ENCODE assay signal across 29 mouse cellular contexts in the genomic region with DNA sequence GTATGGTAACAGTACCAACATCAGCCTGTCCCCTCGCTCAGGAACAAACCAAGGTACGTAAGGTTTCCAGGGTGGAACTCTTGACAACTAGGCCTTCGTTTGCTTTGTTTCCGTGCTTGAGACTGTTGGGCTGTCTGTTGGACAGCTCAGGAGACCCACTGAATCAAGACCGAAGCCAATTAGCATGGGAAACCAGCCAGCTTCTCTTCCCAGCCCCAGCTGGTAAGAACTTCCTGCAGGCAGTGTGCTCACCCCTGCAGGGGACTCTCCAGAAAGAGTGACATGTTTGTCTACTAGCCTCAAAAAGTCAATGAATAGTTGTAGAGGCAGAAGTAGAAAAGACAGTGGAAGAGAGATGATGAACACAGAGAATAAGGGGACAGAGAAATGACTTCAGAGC. TPM values are rescaled to one million over a fixed set of nuclear protein-coding genes. Genes with fewer than 3 reads are reported as not detected.
DNase-seq lines count a peak whose midpoint lies in the region; ATAC-seq lines count a peak whose summit lies in the region.
"Had no signal": no experiment of that assay in that cellular context is flagged by ENCODE, and none has a peak within 500 bp of the region (broad histone marks: within the 10 kb centered on the region; RNA-seq: fewer than 3 reads in every experiment).

No protein-coding gene starts in this region.

- no peaks in the 10 kb centered on the region for H3K4me1 ChIP-seq in forebrain, embryonic 14.5 days (ENCODE audit: control insufficient read depth, insufficient read depth, low read length)
- no peaks in the 10 kb centered on the region for H3K4me1 ChIP-seq in forebrain, embryonic 13.5 days
- H3K4me1 ChIP-seq in kidney, embryonic 15.5 days: no peaks in the 10 kb centered on the region
- no peaks in the 10 kb centered on the region for H3K4me1 ChIP-seq in midbrain, embryonic 14.5 days (ENCODE audit: control insufficient read depth, insufficient read depth, low read length)
- no peaks in the 10 kb centered on the region for H3K4me1 ChIP-seq in midbrain, embryonic 11.5 days (ENCODE audit: control insufficient read depth, insufficient read depth, low read length)
- H3K4me1 ChIP-seq: heart, embryonic 12.5 days; limb, embryonic 13.5 days; midbrain, embryonic 12.5 days had no signal

- H3K36me3 ChIP-seq in forebrain, embryonic 14.5 days (ENCODE audit: control insufficient read depth, insufficient read depth, low read length): no peaks in the 10 kb centered on the region
- H3K36me3 ChIP-seq in forebrain, embryonic 13.5 days (ENCODE audit: poor library complexity, severe bottlenecking): no peaks in the 10 kb centered on the region
- no peaks in the 10 kb centered on the region for H3K36me3 ChIP-seq in kidney, embryonic 15.5 days
- H3K36me3 ChIP-seq in midbrain, embryonic 14.5 days (ENCODE audit: control insufficient read depth, insufficient read depth, low read length): no peaks in the 10 kb centered on the region
- no peaks in the 10 kb centered on the region for H3K36me3 ChIP-seq in midbrain, embryonic 11.5 days (ENCODE audit: control insufficient read depth, insufficient read depth, low read length)
- H3K36me3 ChIP-seq: heart, embryonic 12.5 days; limb, embryonic 13.5 days; midbrain, embryonic 12.5 days had no signal

- no peak overlapping the region for H3K9ac ChIP-seq in forebrain, embryonic 14.5 days (ENCODE audit: low read length)
- H3K9ac ChIP-seq in forebrain, embryonic 13.5 days: no peak overlapping the region
- H3K9ac ChIP-seq in kidney, embryonic 15.5 days: no peak overlapping the region
- no peak overlapping the region for H3K9ac ChIP-seq in midbrain, embryonic 14.5 days (replicated peaks; ENCODE audit: low read length)
- no peak overlapping the region for H3K9ac ChIP-seq in midbrain, embryonic 11.5 days (ENCODE audit: low read length)
- H3K9ac ChIP-seq: heart, embryonic 12.5 days; hindbrain, embryonic 14.5 days; limb, embryonic 13.5 days; midbrain, embryonic 12.5 days had no signal

- H3K27me3 ChIP-seq in forebrain, embryonic 14.5 days (replicated peaks; ENCODE audit: control insufficient read depth, insufficient read depth, low read length): no peaks in the 10 kb centered on the region
- no peaks in the 10 kb centered on the region for H3K27me3 ChIP-seq in forebrain, embryonic 13.5 days
- no peaks in the 10 kb centered on the region for H3K27me3 ChIP-seq in kidney, embryonic 15.5 days
- H3K27me3 ChIP-seq in midbrain, embryonic 14.5 days (ENCODE audit: control insufficient read depth, insufficient read depth, low read length): no peaks in the 10 kb centered on the region
- no peaks in the 10 kb centered on the region for H3K27me3 ChIP-seq in midbrain, embryonic 11.5 days (ENCODE audit: control insufficient read depth, insufficient read depth, low read length)
- H3K27me3 ChIP-seq: heart, embryonic 12.5 days; limb, embryonic 13.5 days; midbrain, embryonic 12.5 days had no signal

- no peak for ATAC-seq in forebrain, embryonic 14.5 days
- no peak for ATAC-seq in forebrain, embryonic 13.5 days
- no peak for ATAC-seq in kidney, embryonic 15.5 days (replicated peaks; ENCODE audit: low FRiP score)
- no peak for ATAC-seq in midbrain, embryonic 14.5 days (ENCODE audit: low FRiP score, low TSS enrichment)
- no peak for ATAC-seq in midbrain, embryonic 11.5 days (ENCODE audit: low FRiP score)
- ATAC-seq: activated CD4-positive, CD25-positive, alpha-beta regulatory T cell, adult 4 months; CD4-positive, CD25-positive, alpha-beta regulatory T cell, adult 4 months; forebrain, embryonic 16.5 days; inflammation-experienced regulatory T-cells, adult 6 months had no signal

- 70% methylated on average over 5 of the region's 5 CpGs for WGBS in forebrain, embryonic 14.5 days
- WGBS in forebrain, embryonic 13.5 days: 75% methylated on average over 5 of the region's 5 CpGs
- WGBS in kidney, embryonic 15.5 days: 71% methylated on average over 5 of the region's 5 CpGs
- WGBS in midbrain, embryonic 14.5 days: 84% methylated on average over 5 of the region's 5 CpGs
- 89% methylated on average over 5 of the region's 5 CpGs for WGBS in midbrain, embryonic 11.5 days

- H3K4me3 ChIP-seq in forebrain, embryonic 14.5 days (ENCODE audit: low read depth, low read length): no peak overlapping the region
- H3K4me3 ChIP-seq in forebrain, embryonic 13.5 days: no peak overlapping the region
- no peak overlapping the region for H3K4me3 ChIP-seq in kidney, embryonic 15.5 days (replicated peaks)
- no peak overlapping the region for H3K4me3 ChIP-seq in midbrain, embryonic 14.5 days (replicated peaks; ENCODE audit: low read depth, low read length)
- no peak overlapping the region for H3K4me3 ChIP-seq in midbrain, embryonic 11.5 days (ENCODE audit: low read depth, low read length)
- H3K4me3 ChIP-seq: heart, adult 2 months; heart, embryonic 12.5 days; limb, embryonic 13.5 days; midbrain, embryonic 12.5 days had no signal

- H3K9me3 ChIP-seq in forebrain, embryonic 14.5 days (replicated peaks; ENCODE audit: control insufficient read depth, low read length): no peaks in the 10 kb centered on the region
- no peaks in the 10 kb centered on the region for H3K9me3 ChIP-seq in forebrain, embryonic 13.5 days (replicated peaks)
- H3K9me3 ChIP-seq in kidney, embryonic 15.5 days (replicated peaks): no peaks in the 10 kb centered on the region
- H3K9me3 ChIP-seq in midbrain, embryonic 14.5 days (ENCODE audit: control insufficient read depth, low read length): no peaks in the 10 kb centered on the region
- no peaks in the 10 kb centered on the region for H3K9me3 ChIP-seq in midbrain, embryonic 11.5 days (ENCODE audit: control insufficient read depth, low read length)
- H3K9me3 ChIP-seq: heart, embryonic 12.5 days; limb, embryonic 13.5 days; midbrain, embryonic 12.5 days had no signal

- no peak overlapping the region for H3K27ac ChIP-seq in forebrain, embryonic 14.5 days (ENCODE audit: low read depth, low read length)
- no peak overlapping the region for H3K27ac ChIP-seq in forebrain, embryonic 13.5 days
- H3K27ac ChIP-seq in kidney, embryonic 15.5 days: no peak overlapping the region
- no peak overlapping the region for H3K27ac ChIP-seq in midbrain, embryonic 14.5 days (replicated peaks; ENCODE audit: low read depth, low read length)
- no peak overlapping the region for H3K27ac ChIP-seq in midbrain, embryonic 11.5 days (ENCODE audit: low read depth, low read length)
- H3K27ac ChIP-seq: heart, adult 2 months; hindbrain, embryonic 14.5 days; kidney, postnatal 0 days; limb, embryonic 13.5 days; midbrain, embryonic 12.5 days had no signal

- DNase-seq in forebrain, embryonic 14.5 days (ENCODE audit: low spot score): peak; percentile 1
- peak; percentile 4 to 11 for DNase-seq in kidney, postnatal 4 days
- DNase-seq in midbrain, embryonic 14.5 days: peak; percentile 11
- no peak for DNase-seq in midbrain, embryonic 11.5 days (ENCODE audit: low spot score, missing footprints)
- no peak for DNase-seq in adrenal gland, postnatal 4 days (ENCODE audit: low spot score in 2 of 2)
- DNase-seq: adrenal gland, adult 2 months; adrenal gland, postnatal 36 days; cerebellum, adult 9-11 months; heart, adult 2 months; heart, postnatal 4 days; kidney, adult 18-20 months; lung, postnatal 36 days; right cerebral cortex, adult 18-20 months; spleen, adult 18-20 months; thymus, postnatal 14 days had no signal

- no peak overlapping the region for H3K4me2 ChIP-seq in forebrain, embryonic 14.5 days (ENCODE audit: low read length)
- no peak overlapping the region for H3K4me2 ChIP-seq in forebrain, embryonic 13.5 days
- no peak overlapping the region for H3K4me2 ChIP-seq in kidney, embryonic 15.5 days
- H3K4me2 ChIP-seq in midbrain, embryonic 14.5 days (ENCODE audit: low read length): no peak overlapping the region
- H3K4me2 ChIP-seq in midbrain, embryonic 11.5 days: no peak overlapping the region
- H3K4me2 ChIP-seq: heart, embryonic 12.5 days; hindbrain, embryonic 14.5 days; limb, embryonic 13.5 days; liver, embryonic 11.5 days; midbrain, embryonic 12.5 days had no signal

RNA-seq across cellular contexts. Expression of a gene that starts 23.8 kb away (rescaled TPM):
- polyA plus RNA-seq in forebrain, embryonic 14.5 days (2014; fragmentation: Nextera tagmentation; extraction: Ambion mirVana): 0.74 and 0.91 TPM in 2 replicates
- polyA plus RNA-seq in forebrain, embryonic 13.5 days (2015; fragmentation: Nextera tagmentation; extraction: Ambion mirVana): 0.28 and 0.38 TPM in 2 replicates
- polyA plus RNA-seq in kidney, embryonic 15.5 days (2015; fragmentation: Nextera tagmentation; extraction: Ambion mirVana): 0.73 and 0.96 TPM in 2 replicates
- polyA plus RNA-seq in midbrain, embryonic 14.5 days (2014; fragmentation: Nextera tagmentation; extraction: Ambion mirVana): 3.1 and 6.2 TPM in 2 replicates
- polyA plus RNA-seq in midbrain, embryonic 11.5 days (2014; fragmentation: Nextera tagmentation; extraction: Ambion mirVana): 0.31 and 0.48 TPM in 2 replicates
- total RNA-seq in adrenal gland, postnatal 4 days (2021): 1 to 10 TPM; 1.7 to 5.3 TPM
- total RNA-seq: megakaryocyte, adult 5-6 weeks; neutrophil, adult 5-6 weeks had no signal
- polyA plus RNA-seq: activated CD4-positive, CD25-positive, alpha-beta regulatory T cell, adult 4 months; CD4-positive, CD25-positive, alpha-beta regulatory T cell, adult 4 months; inflammation-experienced regulatory T-cells, adult 6 months had no signal

Comparison
In these comparisons a context has a peak if more than half of its experiments do, and no peak if none do; other contexts are left out.
1. DNase-seq: peak in forebrain, embryonic 14.5 days (single experiment), kidney, postnatal 4 days (2 of 2) and midbrain, embryonic 14.5 days (single experiment); none in midbrain, embryonic 11.5 days (single experiment) and adrenal gland, postnatal 4 days (0 of 2).